Mouse (Mus musculus) lung, adult 18-20 months (tissue): ENCODE measurements around the gene Cep295.
"Not testable (repeated sequence)": the region's sequence is repeated elsewhere in the genome, so short reads cannot be mapped to it uniquely, and the experiment has no call there.

Experiments
- DNase-seq, 2 experiments: peaks; one replicate each; pipeline ENCODE4 v3.0.0; 2022; ENCODE audit warnings: mixed read lengths in 2 of 2

Gene Cep295

GRCm38 (mm10) chr9:15357484-15358275 is at the start of gene Cep295:
Gene Cep295 (minus strand): TSS chr9:15357788.
- peak; percentile 94 to 96 for DNase-seq

- no peak for DNase-seq
Measured at GRCm38 (mm10) chr9:15397591-15397990, 40.0 kb upstream of the Cep295 start.

- DNase-seq: no peak
Measured at GRCm38 (mm10) chr9:15395353-15395942, 37.9 kb upstream of the Cep295 start.

- DNase-seq: no peak
Measured at GRCm38 (mm10) chr9:15387075-15387643, 29.6 kb upstream of the Cep295 start.

- no peak for DNase-seq
Measured at GRCm38 (mm10) chr9:15384266-15384665, 26.7 kb upstream of the Cep295 start.

GRCm38 (mm10) chr9:15366260-15366659 is 8.7 kb upstream of the Cep295 start:
- no peak for DNase-seq

GRCm38 (mm10) chr9:15365856-15366255 is 8.3 kb upstream of the Cep295 start:
- DNase-seq: no peak

GRCm38 (mm10) chr9:15364843-15365242 is 7.3 kb upstream of the Cep295 start:
- DNase-seq: no peak

- no peak for DNase-seq
Measured at GRCm38 (mm10) chr9:15356916-15357483, 588 bp downstream of the Cep295 start.

- DNase-seq: no peak
Measured at GRCm38 (mm10) chr9:15349925-15350324, 7.7 kb downstream of the Cep295 start.

GRCm38 (mm10) chr9:15337776-15338175 is 19.8 kb downstream of the Cep295 start:
- DNase-seq: no peak

- no peak for DNase-seq
Measured at GRCm38 (mm10) chr9:15318170-15318742, 39.3 kb downstream of the Cep295 start.

GRCm38 (mm10) chr9:15317223-15318169 is 40.1 kb downstream of the Cep295 start:
- DNase-seq: no peak

- DNase-seq: not testable (repeated sequence)
Measured at GRCm38 (mm10) chr9:15316296-15316695, 41.3 kb downstream of the Cep295 start.

GRCm38 (mm10) chr9:15314619-15315018 is 43.0 kb downstream of the Cep295 start:
- DNase-seq: no peak

GRCm38 (mm10) chr9:15313633-15314032 is 44.0 kb downstream of the Cep295 start:
- no peak for DNase-seq

- DNase-seq: no peak
Measured at GRCm38 (mm10) chr9:15312054-15312735, 45.4 kb downstream of the Cep295 start.

- no peak for DNase-seq
Measured at GRCm38 (mm10) chr9:15310179-15310578, 47.4 kb downstream of the Cep295 start.

GRCm38 (mm10) chr9:15309425-15309824 is 48.2 kb downstream of the Cep295 start:
- no peak for DNase-seq

GRCm38 (mm10) chr9:15308254-15308653 is 49.3 kb downstream of the Cep295 start:
- DNase-seq: no peak

- DNase-seq: no peak
Measured at GRCm38 (mm10) chr9:15307257-15307656, 50.3 kb downstream of the Cep295 start.
